Mouse (Mus musculus): ENCODE data around the gene Dnaaf3. TPM values are rescaled to one million over a fixed set of nuclear protein-coding genes. Genes with fewer than 3 reads are reported as not detected.
"Not testable (repeated sequence)": the region's sequence is repeated elsewhere in the genome, so short reads cannot be mapped to it uniquely, and the experiment has no call there.

Gene Dnaaf3
- polyA plus RNA-seq, 1 experiment from 2014 or later, result 1.2 TPM

DNA sequence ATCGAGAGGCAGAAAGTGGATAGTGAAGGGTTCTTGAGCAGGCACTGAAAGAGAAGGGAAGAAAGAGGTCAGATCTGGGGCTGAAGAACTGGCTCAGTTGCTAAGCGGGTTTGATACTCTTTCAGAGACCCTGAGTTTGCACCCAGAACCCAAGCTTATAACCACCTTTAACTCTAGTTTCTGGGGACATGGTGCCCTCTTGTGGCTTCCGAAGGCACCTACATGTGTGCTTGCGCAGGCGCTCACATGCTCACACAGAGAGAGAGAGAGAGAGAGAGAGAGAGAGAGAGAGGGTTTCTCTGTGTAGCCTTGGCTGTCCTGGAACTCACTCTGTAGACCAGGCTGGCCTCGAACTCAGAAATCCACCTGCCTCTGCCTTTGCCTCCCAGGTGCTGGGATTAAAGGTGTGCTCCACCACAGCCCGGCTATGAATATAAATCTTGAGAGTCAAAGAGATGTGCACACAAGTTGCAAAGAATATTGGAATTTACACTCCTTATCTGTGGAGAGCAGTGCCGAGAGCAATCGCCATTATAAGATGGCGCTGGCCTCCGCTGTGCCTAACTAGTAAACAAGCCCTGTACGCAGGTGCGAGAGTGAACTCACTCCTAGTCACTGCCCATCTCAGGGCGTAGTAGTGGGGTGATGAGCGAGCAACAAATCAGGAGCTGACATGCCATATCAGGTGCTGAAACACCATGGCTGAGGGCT is 7.9 kb downstream of the Dnaaf3 start, which contains the start of gene Tnni3:
Gene Tnni3, minus strand, starts transcription at position 18 of the 711 bp plus-strand sequence.
- H3K27ac ChIP-seq (ENCODE audit: low read depth, low read length); H3K9ac ChIP-seq (ENCODE audit: low read depth, low read length); H3K4me2 ChIP-seq (replicated peaks; ENCODE audit: low read depth, low read length); H3K27me3 ChIP-seq (ENCODE audit: control insufficient read depth, insufficient read depth, low read length); H3K9me3 ChIP-seq (ENCODE audit: control insufficient read depth, low read length); H3K4me1 ChIP-seq (replicated peaks; ENCODE audit: control insufficient read depth, insufficient read depth, low read length); H3K36me3 ChIP-seq (ENCODE audit: control insufficient read depth, insufficient read depth, low read length); H3K4me3 ChIP-seq (ENCODE audit: low read depth, low read length): not testable (repeated sequence)
- 72% methylated on average over 15 of the region's 15 CpGs for WGBS
- DNase-seq (ENCODE audit: low spot score) (peak; percentile 83), ATAC-seq (ENCODE audit: low FRiP score) (0 out of 2 replicates have a peak, but pooled peaks have one; percentile 22)

DNA sequence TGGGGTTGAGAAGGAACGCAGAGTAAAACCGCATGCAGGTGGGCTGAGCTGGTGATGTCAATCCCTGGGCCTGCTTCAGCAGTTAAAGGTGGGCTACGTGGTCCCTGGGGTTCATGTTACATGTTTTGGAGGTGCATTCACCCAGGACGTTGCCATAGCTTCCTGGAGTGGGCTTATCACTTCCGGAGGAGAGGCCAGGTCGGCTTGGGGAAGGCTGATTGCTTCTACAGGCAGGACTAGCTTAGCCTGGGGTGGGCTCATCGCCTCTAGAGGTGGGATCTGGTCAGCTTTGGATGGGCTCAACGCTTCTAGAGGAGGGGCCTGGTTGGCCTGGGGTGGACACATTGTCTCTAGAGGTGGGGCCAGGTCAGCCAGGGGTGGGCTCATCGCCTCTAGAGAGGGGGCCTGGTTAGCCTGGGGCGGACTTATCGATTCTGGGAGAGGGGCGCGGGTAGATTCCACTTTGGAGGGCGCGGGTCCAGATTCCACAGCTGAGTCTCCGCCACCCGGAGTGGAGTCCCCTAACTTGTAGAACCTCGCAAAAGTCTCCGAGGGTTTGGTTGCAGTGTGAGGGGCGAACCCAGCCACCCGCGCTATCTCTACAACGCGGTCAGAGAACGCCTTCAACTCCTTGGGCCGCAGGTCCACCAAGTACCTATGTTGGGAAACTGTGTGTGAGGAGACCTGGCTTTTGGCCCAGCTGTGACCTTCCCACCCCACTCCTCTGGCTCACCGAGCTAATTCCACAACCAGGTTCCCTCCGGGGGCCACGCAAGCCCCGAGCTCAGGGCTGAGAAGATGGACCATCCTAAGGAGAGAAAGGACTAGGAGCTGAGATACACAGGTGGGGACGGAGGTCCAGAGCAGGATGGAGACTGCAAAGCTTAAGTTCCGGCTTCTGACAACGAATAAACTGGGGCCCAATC is 8.8 kb downstream of the Dnaaf3 start:
- 91% methylated on average over 33 of the region's 33 CpGs for WGBS
- DNase-seq (ENCODE audit: low spot score) (no peak), ATAC-seq (ENCODE audit: low FRiP score) (no peak)
- H3K4me1 ChIP-seq (replicated peaks; ENCODE audit: control insufficient read depth, insufficient read depth, low read length), result no peaks in the 10 kb centered on the region; the same call in 1 of the 2 replicates
- no peaks in the 10 kb centered on the region for H3K36me3 ChIP-seq (ENCODE audit: control insufficient read depth, insufficient read depth, low read length)
- H3K9me3 ChIP-seq (ENCODE audit: control insufficient read depth, low read length), result no peaks in the 10 kb centered on the region
- no peak overlapping the region for H3K27ac ChIP-seq (ENCODE audit: low read depth, low read length)
- H3K4me2 ChIP-seq (replicated peaks; ENCODE audit: low read depth, low read length), result no peak overlapping the region
- H3K4me3 ChIP-seq (ENCODE audit: low read depth, low read length), result no peak overlapping the region
- H3K9ac ChIP-seq (ENCODE audit: low read depth, low read length), result no peak overlapping the region
- peaks cover 5% of the 10 kb centered on the region for H3K27me3 ChIP-seq (ENCODE audit: control insufficient read depth, insufficient read depth, low read length)

DNA sequence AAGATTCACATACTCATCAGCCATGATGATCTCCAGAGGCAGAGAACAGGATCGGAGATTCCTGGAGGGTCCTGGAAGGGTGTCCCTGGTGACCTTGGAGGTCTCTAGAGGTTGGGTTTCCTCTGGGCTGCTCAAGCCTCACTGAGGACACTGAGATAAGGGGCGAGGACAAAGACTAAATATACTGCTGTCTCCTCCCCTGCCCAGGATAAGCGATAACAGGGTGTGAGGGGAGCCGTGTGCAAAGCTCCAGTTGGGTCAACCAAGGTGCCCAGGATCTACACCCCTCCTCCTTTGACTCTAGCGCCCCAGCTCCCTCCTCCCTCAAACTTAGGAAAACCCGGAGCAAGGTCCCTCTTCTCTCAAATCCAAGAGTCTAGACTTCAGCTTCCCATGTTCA is 10.0 kb downstream of the Dnaaf3 start:
- no peak for DNase-seq (ENCODE audit: low spot score)
- no peaks in the 10 kb centered on the region for H3K36me3 ChIP-seq (ENCODE audit: control insufficient read depth, insufficient read depth, low read length)
- H3K9ac ChIP-seq (ENCODE audit: low read depth, low read length), result no peak overlapping the region
- H3K4me1 ChIP-seq (replicated peaks; ENCODE audit: control insufficient read depth, insufficient read depth, low read length), result no peaks in the 10 kb centered on the region; the same call in 1 of the 2 replicates
- no peaks in the 10 kb centered on the region for H3K9me3 ChIP-seq (ENCODE audit: control insufficient read depth, low read length)
- 76% methylated on average over 6 of the region's 6 CpGs for WGBS
- ATAC-seq (ENCODE audit: low FRiP score), result no peak
- no peak overlapping the region for H3K4me3 ChIP-seq (ENCODE audit: low read depth, low read length)
- H3K27me3 ChIP-seq (ENCODE audit: control insufficient read depth, insufficient read depth, low read length), result 0 out of 2 replicates have a peak, but pooled peaks cover 2% of the 10 kb centered on the region
- no peak overlapping the region for H3K27ac ChIP-seq (ENCODE audit: low read depth, low read length)
- H3K4me2 ChIP-seq (replicated peaks; ENCODE audit: low read depth, low read length), result no peak overlapping the region

DNA sequence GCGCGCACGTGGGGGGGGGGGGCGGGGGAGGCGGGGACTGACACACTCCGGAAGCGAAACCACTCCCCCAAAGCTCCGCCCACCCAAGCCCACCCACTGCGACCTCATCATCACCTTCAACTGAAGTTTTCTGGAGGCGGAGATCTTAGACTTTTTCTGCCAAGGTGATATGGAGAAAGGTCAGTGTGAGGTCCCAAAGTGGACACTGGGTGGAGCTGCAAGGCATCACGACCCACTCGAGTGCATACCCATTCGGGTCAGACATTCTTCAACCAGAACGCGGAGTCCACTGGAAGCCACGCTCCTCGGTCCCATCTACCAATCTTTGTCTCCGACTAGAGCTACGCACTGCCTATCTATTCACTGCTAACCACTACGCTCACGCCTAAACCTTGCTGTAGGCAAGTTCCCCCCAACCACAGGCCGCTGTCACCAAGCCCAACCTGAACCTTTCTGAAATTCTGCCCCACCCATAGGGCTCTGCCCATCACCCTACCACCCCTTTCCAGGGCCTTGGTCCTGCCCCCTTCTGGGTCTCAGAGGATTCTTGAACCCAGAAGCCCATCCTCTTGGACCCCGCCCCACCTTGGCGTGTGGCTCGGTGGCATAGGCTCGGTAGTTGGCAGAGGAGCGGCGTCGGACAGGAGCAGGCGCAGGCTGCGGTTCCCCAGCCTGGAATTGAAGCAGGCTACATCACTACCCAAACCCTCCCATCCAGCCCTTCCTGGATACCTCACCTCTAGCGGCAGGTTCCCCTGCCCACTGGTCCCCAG is 10.8 kb downstream of the Dnaaf3 start:
- WGBS, result 27% methylated on average over 29 of the region's 32 CpGs
- no peaks in the 10 kb centered on the region for H3K36me3 ChIP-seq (ENCODE audit: control insufficient read depth, insufficient read depth, low read length)
- peak overlapping the region; percentile 10; the same call in 1 of the 2 replicates for H3K4me3 ChIP-seq (ENCODE audit: low read depth, low read length)
- no peak; the same call in 1 of the 2 replicates for ATAC-seq (ENCODE audit: low FRiP score)
- H3K4me2 ChIP-seq (replicated peaks; ENCODE audit: low read depth, low read length), result peak overlapping the region; percentile 39
- DNase-seq (ENCODE audit: low spot score), result peak; percentile 39
- H3K9me3 ChIP-seq (ENCODE audit: control insufficient read depth, low read length), result no peaks in the 10 kb centered on the region
- H3K27ac ChIP-seq (ENCODE audit: low read depth, low read length), result no peak overlapping the region
- H3K27me3 ChIP-seq (ENCODE audit: control insufficient read depth, insufficient read depth, low read length), result 0 out of 2 replicates have a peak, but pooled peaks cover 2% of the 10 kb centered on the region
- H3K4me1 ChIP-seq (replicated peaks; ENCODE audit: control insufficient read depth, insufficient read depth, low read length), result no peaks in the 10 kb centered on the region; the same call in 1 of the 2 replicates
- no peak overlapping the region for H3K9ac ChIP-seq (ENCODE audit: low read depth, low read length)

DNA sequence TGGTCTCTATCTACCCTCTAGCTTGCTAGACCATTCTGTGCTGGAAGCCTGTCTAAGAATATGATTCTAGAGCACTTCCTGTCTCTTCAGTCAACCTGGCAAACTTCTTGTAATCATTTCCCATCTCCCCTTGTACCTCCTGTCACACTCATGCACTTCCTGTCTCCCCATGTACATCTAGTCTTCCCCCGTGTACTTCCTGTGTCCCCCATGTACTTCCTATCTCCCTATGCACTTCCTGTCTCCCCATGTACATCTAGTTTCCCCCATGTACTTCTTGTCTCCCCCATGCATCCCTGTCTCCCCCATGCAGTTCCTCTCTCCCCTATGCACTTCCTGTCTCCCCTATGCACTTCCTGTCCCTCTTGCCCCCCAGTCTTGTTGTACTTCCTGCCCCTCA is 13.8 kb downstream of the Dnaaf3 start:
- 87% methylated on average over 1 of the region's 1 CpGs for WGBS
- no peak overlapping the region for H3K27ac ChIP-seq (ENCODE audit: low read depth, low read length)

DNA sequence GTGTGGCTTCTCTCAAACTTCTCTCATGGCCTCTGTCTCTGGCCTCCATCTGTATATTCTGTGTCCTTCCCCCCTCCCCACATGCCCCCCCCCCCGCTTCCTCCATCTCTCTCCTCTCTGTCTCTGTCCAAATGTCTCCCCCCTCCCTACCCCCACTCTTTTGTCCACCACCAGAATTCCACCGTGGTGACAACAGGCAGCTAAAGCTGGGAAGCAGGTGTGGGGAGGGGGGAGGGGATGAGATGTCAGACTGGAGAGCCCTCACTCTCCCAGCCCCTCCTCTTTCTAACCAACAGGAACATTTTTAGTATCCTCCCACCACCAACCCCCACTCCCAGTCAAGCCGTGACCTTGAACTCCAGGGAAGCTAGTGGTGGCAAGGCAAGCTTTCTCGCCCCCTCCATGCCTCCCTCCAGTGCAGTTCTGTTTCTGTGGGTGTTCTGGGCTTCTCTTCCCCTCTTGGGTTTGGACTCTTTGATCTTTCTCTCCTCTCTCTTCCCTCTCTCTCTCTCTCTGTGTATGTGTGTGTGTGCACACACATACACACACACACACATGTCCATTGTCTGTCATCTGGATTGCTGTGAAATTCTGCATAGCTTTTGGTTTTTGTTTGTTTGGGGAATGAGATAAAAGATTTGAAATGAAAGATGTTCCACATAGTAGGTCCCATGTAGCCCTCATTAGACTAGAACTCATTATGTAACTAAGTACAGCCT is 15.8 kb downstream of the Dnaaf3 start, which contains the start of gene Tnnt1:
Gene Tnnt1, minus strand, starts transcription at position 51 of the 719 bp plus-strand sequence.
- Histone ChIP-seq H3K4me2 (replicated peaks; ENCODE audit: low read depth, low read length) (no peak within 1 kb of the TSS), H3K4me3 (ENCODE audit: low read depth, low read length) (no peak within 1 kb of the TSS), H3K36me3 (ENCODE audit: control insufficient read depth, insufficient read depth, low read length) (no peaks in the 10 kb centered on the region), H3K27me3 (ENCODE audit: control insufficient read depth, insufficient read depth, low read length) (0 out of 2 replicates have a peak, but pooled peaks cover under 1% of the 10 kb centered on the region), H3K9ac (ENCODE audit: low read depth, low read length) (no peak within 1 kb of the TSS), H3K27ac (ENCODE audit: low read depth, low read length) (no peak within 1 kb of the TSS), H3K9me3 (ENCODE audit: control insufficient read depth, low read length) (no peaks in the 10 kb centered on the region), H3K4me1 (replicated peaks; ENCODE audit: control insufficient read depth, insufficient read depth, low read length) (peaks cover 2% of the 10 kb centered on the region; the same call in 1 of the 2 replicates)
- 14% methylated on average over 3 of the region's 4 CpGs for WGBS
- peak; percentile 59 for ATAC-seq (ENCODE audit: low FRiP score)
- no peak for DNase-seq (ENCODE audit: low spot score)

More for the DNA sequence above, 13.8 kb downstream of the Dnaaf3 start:
- H3K9me3 ChIP-seq (ENCODE audit: control insufficient read depth, low read length), result no peaks in the 10 kb centered on the region
- peaks cover 2% of the 10 kb centered on the region; the same call in 1 of the 2 replicates for H3K4me1 ChIP-seq (replicated peaks; ENCODE audit: control insufficient read depth, insufficient read depth, low read length)
- H3K9ac ChIP-seq (ENCODE audit: low read depth, low read length), result no peak overlapping the region
- DNase-seq (ENCODE audit: low spot score) (no peak), ATAC-seq (ENCODE audit: low FRiP score) (no peak)
- no peak overlapping the region for H3K4me2 ChIP-seq (replicated peaks; ENCODE audit: low read depth, low read length)
- 0 out of 2 replicates have a peak, but pooled peaks cover 2% of the 10 kb centered on the region for H3K27me3 ChIP-seq (ENCODE audit: control insufficient read depth, insufficient read depth, low read length)
- H3K4me3 ChIP-seq (ENCODE audit: low read depth, low read length), result no peak overlapping the region
- H3K36me3 ChIP-seq (ENCODE audit: control insufficient read depth, insufficient read depth, low read length), result no peaks in the 10 kb centered on the region

DNA sequence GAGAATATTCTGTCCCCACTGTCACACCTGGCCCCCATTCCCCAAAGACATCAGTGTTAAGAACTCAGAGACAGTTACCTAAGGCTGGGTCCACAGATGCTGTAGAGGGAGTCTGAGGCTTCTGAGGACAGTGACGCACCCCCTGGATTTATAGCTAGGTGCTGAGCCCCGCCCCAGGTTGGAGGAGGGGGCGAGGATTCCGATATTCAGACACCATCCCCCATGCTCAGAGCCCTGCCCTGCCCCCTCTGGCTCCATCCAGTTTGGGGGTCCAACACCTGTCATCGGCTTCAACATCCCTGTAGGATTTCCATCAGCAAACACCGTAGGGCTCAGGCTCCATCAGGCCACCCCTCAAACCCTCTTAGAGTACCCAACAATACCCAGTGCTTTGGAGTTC is 16.4 kb downstream of the Dnaaf3 start:
- Histone ChIP-seq H3K36me3 (ENCODE audit: control insufficient read depth, insufficient read depth, low read length) (no peaks in the 10 kb centered on the region), H3K4me3 (ENCODE audit: low read depth, low read length) (no peak overlapping the region), H3K27me3 (ENCODE audit: control insufficient read depth, insufficient read depth, low read length) (no peaks in the 10 kb centered on the region), H3K9ac (ENCODE audit: low read depth, low read length) (no peak overlapping the region), H3K27ac (ENCODE audit: low read depth, low read length) (no peak overlapping the region), H3K4me1 (replicated peaks; ENCODE audit: control insufficient read depth, insufficient read depth, low read length) (peaks cover 2% of the 10 kb centered on the region; the same call in 1 of the 2 replicates), H3K9me3 (ENCODE audit: control insufficient read depth, low read length) (no peaks in the 10 kb centered on the region), H3K4me2 (replicated peaks; ENCODE audit: low read depth, low read length) (no peak overlapping the region)
- 67% methylated on average over 6 of the region's 6 CpGs for WGBS
- DNase-seq (ENCODE audit: low spot score) (no peak), ATAC-seq (ENCODE audit: low FRiP score) (peak; percentile 26)
